Mouse (Mus musculus) megakaryocyte, embryonic 14.5 days (primary cell): ENCODE data around the gene Mxra8.

Experiments
- FLI1 ChIP-seq: IDR thresholded peaks from 2 replicates; pipeline ENCODE4 v1.6.1; 2012; ENCODE audit warnings: low read length, inconsistent platforms, mixed read lengths
- GATA1 ChIP-seq: IDR thresholded peaks from 3 replicates; pipeline ENCODE4 v1.6.1; 2012; ENCODE audit warnings: mixed read lengths, low read length, inconsistent platforms, borderline replicate concordance

DNA sequence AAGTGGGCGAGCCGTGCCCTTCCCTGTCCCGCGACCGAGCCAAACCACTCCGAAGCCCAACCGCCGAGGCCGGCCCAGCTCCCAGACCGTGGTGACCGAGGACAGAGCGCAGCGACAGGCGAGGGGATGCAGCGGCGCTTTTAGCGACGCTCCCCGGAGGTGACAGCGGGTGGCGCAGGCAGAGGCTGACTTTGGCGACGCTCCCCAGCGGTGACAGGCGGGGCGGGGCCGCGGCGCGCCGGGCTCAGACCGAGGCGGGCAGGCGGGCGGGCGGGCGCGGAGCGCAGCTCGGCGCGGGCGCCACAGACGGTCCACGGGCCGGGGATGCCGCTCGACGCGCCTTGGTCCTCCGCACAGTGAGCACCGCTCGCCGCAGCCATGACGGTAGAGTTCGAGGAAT is 52.5 kb downstream of the Mxra8 start:
- TF ChIP-seq GATA1 = no peak
- TF ChIP-seq FLI1 = no peak
